Mouse (Mus musculus): Measurements from ENCODE around the gene Asl.

DNA sequence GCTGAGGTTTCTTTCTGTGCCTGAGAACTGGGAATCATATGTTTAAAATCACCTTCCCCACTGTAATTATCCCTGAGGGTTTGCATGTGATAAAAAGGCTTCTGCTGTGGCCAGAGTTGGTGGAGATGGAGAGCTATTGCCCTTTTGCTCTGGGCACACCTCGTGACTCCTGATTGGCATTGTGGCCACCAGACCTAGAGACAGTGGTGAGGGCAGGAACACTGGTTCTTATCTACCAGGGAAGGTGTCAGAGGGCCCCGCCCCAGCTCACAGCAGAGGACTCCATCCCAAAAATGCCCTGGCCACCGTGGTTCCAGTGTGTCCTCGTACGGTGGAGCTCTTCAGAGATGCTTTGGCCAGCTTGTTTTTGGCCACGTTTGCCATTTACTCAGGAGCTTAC lies 23.9 kb upstream of the Asl start:
- TF ChIP-seq ZC3H11A (IDR thresholded peaks at IDR 0.05; ENCODE audit: borderline replicate concordance, low read depth, low read length) (no peak), HCFC1 (IDR thresholded peaks at IDR 0.05; ENCODE audit: borderline replicate concordance, insufficient read depth, low read length) (no peak)

Measured in ES-E14 (cell line).